Mouse (Mus musculus): ENCODE data around the gene Fgf2.

DNA sequence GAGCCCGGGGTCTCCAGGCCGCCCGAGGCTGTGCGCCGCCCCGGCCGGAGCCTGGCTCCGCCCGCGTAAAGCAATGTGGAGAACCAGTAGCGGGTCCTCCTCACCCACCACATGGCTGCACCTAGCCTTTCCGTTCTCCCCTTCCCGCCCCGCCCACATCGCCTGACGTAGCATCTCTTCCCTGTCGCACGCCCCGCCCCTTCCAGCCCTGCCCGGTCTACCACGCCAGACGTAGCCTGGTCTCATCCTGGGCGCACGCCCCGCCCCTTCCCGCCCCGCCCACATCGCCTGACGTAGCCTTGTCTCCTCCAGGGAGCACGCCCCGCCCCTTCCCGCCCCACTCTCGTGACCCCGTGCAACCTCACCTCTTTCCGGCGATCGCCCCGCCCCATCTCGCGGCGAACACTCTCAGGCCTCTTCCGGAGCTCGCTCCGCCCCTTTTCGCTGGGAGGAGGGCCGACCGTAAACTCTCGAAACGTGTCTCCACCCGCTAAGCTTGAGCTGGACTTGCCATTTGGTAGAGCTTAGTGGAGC, 71.4 kb downstream of the Fgf2 start, which contains the start of gene Spata5:
- TF ChIP-seq POLR2A (IDR thresholded peaks at IDR 0.05; ENCODE audit: insufficient read depth, low read depth, low read length), result peak; percentile 87; the same call in 1 of the 2 replicates
- no peak for TF ChIP-seq CTCF (IDR thresholded peaks at IDR 0.05; ENCODE audit: insufficient read depth, low read depth, low read length)
